Mouse (Mus musculus) left cerebral cortex, adult 2 months (tissue): ENCODE measurements around the gene Tle4. TPM values are rescaled to one million over a fixed set of nuclear protein-coding genes. Genes with fewer than 3 reads are reported as not detected.

Source experiments
- DNase-seq, 2 experiments: peaks; one replicate each; pipeline ENCODE4 v3.0.0; 2021 to 2022; ENCODE audit warnings: low spot score in 2 of 2, mixed read lengths in 1 of 2; ENCODE audit errors: extremely low spot score in 1 of 2
- H3K27ac ChIP-seq: fragments of 200-600 bp; 2 replicates; pipeline ENCODE4 v1.8.1; 2022
- H3K4me3 ChIP-seq: fragments of 200-600 bp; 2 replicates; pipeline ENCODE4 v1.8.1; 2022
- CTCF ChIP-seq: fragments of 200-600 bp; IDR thresholded peaks from 2 replicates; pipeline ENCODE4 v1.8.1; 2022; ENCODE audit warnings: antibody characterized with exemption, mild to moderate bottlenecking, moderate library complexity
- intact Hi-C: fragments of 180-260 bp; cut with DNase I; formaldehyde crosslinking; loops from one replicate; pipeline ENCODE4 v1.15.1; 2025
- total RNA-seq, 2 experiments: library from RNA; stranded (reverse); gene quantifications; 2 replicates each; pipeline ENCODE4 v1.2.3; 2021

Tle4 gene
- total RNA-seq, 2 experiments from 2014 or later: 36.0 to 39.1 TPM

GRCm38 (mm10) chr19:14481796-14482561 lies 115.9 kb downstream of the Tle4 start:
- DNase-seq: no peak
- H3K4me3 ChIP-seq: no peak overlapping the region
- no peak for TF ChIP-seq CTCF

GRCm38 (mm10) chr19:14479711-14480110 lies 118.1 kb downstream of the Tle4 start:
- intact Hi-C loops: no loop called here
- TF ChIP-seq CTCF: no peak

More at GRCm38 (mm10) chr19:14481796-14482561, 115.9 kb downstream of the Tle4 start:
- intact Hi-C loops: no loop called here
- no peak overlapping the region for H3K27ac ChIP-seq

GRCm38 (mm10) chr19:14469325-14469724 lies 128.5 kb downstream of the Tle4 start:
- no peak for TF ChIP-seq CTCF
- DNase-seq: no peak
- H3K27ac ChIP-seq: no peak overlapping the region
- H3K4me3 ChIP-seq: no peak overlapping the region
- intact Hi-C loops: no loop called here

More at GRCm38 (mm10) chr19:14479711-14480110, 118.1 kb downstream of the Tle4 start:
- no peak for DNase-seq
- Histone ChIP-seq H3K27ac (no peak overlapping the region), H3K4me3 (no peak overlapping the region)

GRCm38 (mm10) chr19:14468733-14469132 lies 129.1 kb downstream of the Tle4 start:
- H3K27ac ChIP-seq: no peak overlapping the region
- intact Hi-C loops: no loop called here
- H3K4me3 ChIP-seq: no peak overlapping the region
- no peak for TF ChIP-seq CTCF
- no peak for DNase-seq

- no peak for DNase-seq
- Histone ChIP-seq H3K4me3 (no peak overlapping the region), H3K27ac (no peak overlapping the region)
- no peak for TF ChIP-seq CTCF
- intact Hi-C loops: no loop called here
These were observed 131.8 kb downstream of the Tle4 start for GRCm38 (mm10) chr19:14466020-14466419.

- intact Hi-C loops: no loop called here
- TF ChIP-seq CTCF: no peak; the same call in 1 of the 2 replicates
- no peak overlapping the region for H3K27ac ChIP-seq
- no peak overlapping the region for H3K4me3 ChIP-seq
- DNase-seq: no peak
These were observed 134.4 kb downstream of the Tle4 start for GRCm38 (mm10) chr19:14463281-14464079.

GRCm38 (mm10) chr19:14453486-14453885 lies 144.4 kb downstream of the Tle4 start:
- no peak for TF ChIP-seq CTCF
- intact Hi-C loops: no loop called here
- no peak for DNase-seq
- no peak overlapping the region for H3K27ac ChIP-seq
- H3K4me3 ChIP-seq: no peak overlapping the region

GRCm38 (mm10) chr19:14451329-14451728 lies 146.5 kb downstream of the Tle4 start:
- intact Hi-C loops: no loop called here
- TF ChIP-seq CTCF: no peak
- Histone ChIP-seq H3K27ac (no peak overlapping the region), H3K4me3 (no peak overlapping the region)
- no peak for DNase-seq

- DNase-seq: no peak
- peak; percentile 43 for TF ChIP-seq CTCF
- Histone ChIP-seq H3K4me3 (no peak overlapping the region), H3K27ac (no peak overlapping the region)
- intact Hi-C loops: loop anchor here (5.0 kb wide), 1 partner anchor 148 kb away; the partner anchor contains the start of gene Tle4
These were observed 148.1 kb downstream of the Tle4 start for GRCm38 (mm10) chr19:14449738-14450137.

GRCm38 (mm10) chr19:14448586-14448985 lies 149.3 kb downstream of the Tle4 start:
- Histone ChIP-seq H3K27ac (no peak overlapping the region), H3K4me3 (no peak overlapping the region)
- no peak for TF ChIP-seq CTCF
- intact Hi-C loops: loop anchor here (5.0 kb wide), 1 partner anchor 149 kb away; the partner anchor contains the start of gene Tle4
- no peak for DNase-seq

- DNase-seq: no peak
- no peak overlapping the region for H3K4me3 ChIP-seq
- intact Hi-C loops: loop anchor here (5.0 kb wide), 1 partner anchor 150 kb away; the partner anchor contains the start of gene Tle4
- TF ChIP-seq CTCF: no peak
- H3K27ac ChIP-seq: no peak overlapping the region
These were observed 150.4 kb downstream of the Tle4 start for GRCm38 (mm10) chr19:14447474-14447873.

- intact Hi-C loops: no loop called here
- DNase-seq: no peak
- no peak for TF ChIP-seq CTCF
These were observed 156.0 kb downstream of the Tle4 start for GRCm38 (mm10) chr19:14441861-14442260.

More at GRCm38 (mm10) chr19:14441861-14442260, 156.0 kb downstream of the Tle4 start:
- Histone ChIP-seq H3K27ac (no peak overlapping the region), H3K4me3 (no peak overlapping the region)
